Mouse (Mus musculus) myocyte (in vitro differentiated cells): ENCODE results near the gene Lpin1. TPM values are rescaled to one million over a fixed set of nuclear protein-coding genes. Genes with fewer than 3 reads are reported as not detected.

ENCODE experiments used
- H3K27me3 ChIP-seq: one replicate; pipeline ENCODE4 v1.6.1; 2011; ENCODE audit not compliant: control insufficient read depth, insufficient read depth, insufficient read length
- H3K36me3 ChIP-seq: one replicate; pipeline ENCODE4 v1.6.1; 2011; ENCODE audit not compliant: control insufficient read depth, insufficient read depth
- H3K4me2 ChIP-seq: one replicate; pipeline ENCODE4 v1.6.1; 2011; ENCODE audit warnings: low read depth, control low read depth
- H3K4me3 ChIP-seq: one replicate; pipeline ENCODE4 v1.5.1; 2011; ENCODE audit warnings: mild to moderate bottlenecking, control low read depth, moderate library complexity
- H3K79me2 ChIP-seq: one replicate; pipeline ENCODE4 v1.6.1; 2011; ENCODE audit not compliant: control insufficient read depth, insufficient read depth
- H3ac ChIP-seq: one replicate; pipeline ENCODE4 v1.6.1; 2011; ENCODE audit not compliant: control insufficient read depth, insufficient read length
- CEBPB ChIP-seq: IDR thresholded peaks from 2 replicates; pipeline ENCODE4 v1.6.1; 2011; ENCODE audit warnings: mild to moderate bottlenecking, moderate library complexity; ENCODE audit not compliant: poor library complexity, insufficient read depth, severe bottlenecking
- E2F4 ChIP-seq: IDR thresholded peaks from one replicate; pipeline ENCODE4 v1.6.1; 2011; ENCODE audit warnings: mild to moderate bottlenecking, control low read depth, moderate library complexity; ENCODE audit not compliant: insufficient read depth
- MAX ChIP-seq: IDR thresholded peaks from one replicate; pipeline ENCODE4 v1.6.1; 2011; ENCODE audit warnings: low read depth, mild to moderate bottlenecking, control low read depth
- MYOD1 ChIP-seq, 3 experiments: IDR thresholded peaks; one replicate each; pipeline ENCODE4 v1.6.1; 2011; ENCODE audit warnings: control low read depth in 2 of 3, low read depth in 2 of 3, mild to moderate bottlenecking in 2 of 3, moderate library complexity in 1 of 3; ENCODE audit not compliant: insufficient read length in 2 of 3, control insufficient read depth in 1 of 3
- MYOG ChIP-seq, 3 experiments: IDR thresholded peaks; one replicate each; pipeline ENCODE4 v1.6.1; 2011; ENCODE audit warnings: control low read depth in 2 of 3, low read depth in 2 of 3, mild to moderate bottlenecking in 2 of 3; ENCODE audit not compliant: insufficient read length in 2 of 3, control insufficient read depth in 1 of 3, insufficient read depth in 1 of 3
- POLR2A ChIP-seq: IDR thresholded peaks from one replicate; pipeline ENCODE4 v1.6.1; 2011; ENCODE audit warnings: low read depth, mild to moderate bottlenecking, control low read depth, moderate library complexity; ENCODE audit not compliant: insufficient read length
- POLR2AphosphoS2 ChIP-seq: IDR thresholded peaks from one replicate; pipeline ENCODE4 v1.6.1; 2011; ENCODE audit warnings: low read depth, control low read depth; ENCODE audit not compliant: insufficient read length
- REST ChIP-seq: IDR thresholded peaks from one replicate; pipeline ENCODE4 v1.6.1; 2011; ENCODE audit warnings: mild to moderate bottlenecking, control low read depth, moderate library complexity; ENCODE audit not compliant: insufficient read depth, insufficient read length
- SRF ChIP-seq: IDR thresholded peaks from one replicate; pipeline ENCODE4 v1.6.1; 2011; ENCODE audit warnings: low read depth; ENCODE audit not compliant: control insufficient read depth, insufficient read length
- TCF12 ChIP-seq: IDR thresholded peaks from one replicate; pipeline ENCODE4 v1.6.1; 2011; ENCODE audit warnings: mild to moderate bottlenecking, control low read depth; ENCODE audit not compliant: poor library complexity, insufficient read depth, severe bottlenecking
- TCF3 ChIP-seq: IDR thresholded peaks from one replicate; pipeline ENCODE4 v1.6.1; 2011; ENCODE audit warnings: low read depth, control low read depth; ENCODE audit not compliant: insufficient read length
- USF1 ChIP-seq: IDR thresholded peaks from one replicate; pipeline ENCODE4 v1.6.1; 2011; ENCODE audit warnings: low read depth, mild to moderate bottlenecking, control low read depth, moderate library complexity
- polyA plus RNA-seq: library from polyadenylated mRNA; unstranded; fragments of >200 nt; fragmentation: generic; extraction: Trizol; gene quantifications from one replicate; pipeline ENCODE4 v1.2.1, GENCODE M21; 2012; ENCODE audit warnings: missing spikeins

Gene Lpin1
- polyA plus RNA-seq: 4.6 TPM

GRCm38 (mm10) chr12:16610936-16611335, at the start of gene Lpin1:
TSS of gene Lpin1 (minus strand) at chr12:16610966.
- Histone ChIP-seq H3K4me2 (no peak within 1 kb of the TSS), H3K36me3 (no peaks in the 10 kb centered on the region), H3K79me2 (no peaks in the 10 kb centered on the region), H3K4me3 (no peak within 1 kb of the TSS), H3K27me3 (peaks cover 33% of the 10 kb centered on the region), H3ac (no peak within 1 kb of the TSS)
- TF ChIP-seq POLR2A: no peak
- no peak for TF ChIP-seq CEBPB
- no peak for TF ChIP-seq TCF12
- TF ChIP-seq POLR2AphosphoS2: no peak
- TF ChIP-seq MYOD1 (IDR thresholded peaks at IDR 0.05; ENCODE audit: control insufficient read depth in 1 of 3, insufficient read length in 2 of 3, low read depth in 2 of 3): no peak
- no peak for TF ChIP-seq TCF3
- no peak for TF ChIP-seq MAX
- TF ChIP-seq MYOG (IDR thresholded peaks at IDR 0.05; ENCODE audit: control insufficient read depth in 1 of 3, insufficient read depth in 1 of 3, insufficient read length in 2 of 3, low read depth in 2 of 3): no peak
- TF ChIP-seq REST: no peak

- Histone ChIP-seq H3K4me3 (no peak overlapping the region), H3ac (no peak overlapping the region), H3K36me3 (no peaks in the 10 kb centered on the region), H3K4me2 (no peak overlapping the region), H3K79me2 (no peaks in the 10 kb centered on the region), H3K27me3 (peaks cover 53% of the 10 kb centered on the region)
- TF ChIP-seq TCF3: no peak
- no peak for TF ChIP-seq MYOD1 (IDR thresholded peaks at IDR 0.05; ENCODE audit: control insufficient read depth in 1 of 3, insufficient read length in 2 of 3, low read depth in 2 of 3)
- no peak for TF ChIP-seq E2F4
- no peak for TF ChIP-seq SRF
- no peak for TF ChIP-seq CEBPB
- no peak for TF ChIP-seq USF1
- no peak for TF ChIP-seq REST
- TF ChIP-seq MAX: no peak
- no peak for TF ChIP-seq TCF12
- no peak for TF ChIP-seq POLR2A
Observed at GRCm38 (mm10) chr12:16656906-16657875, 46.4 kb upstream of the Lpin1 start.

- no peak overlapping the region for H3K4me2 ChIP-seq
- no peak overlapping the region for H3ac ChIP-seq
- H3K79me2 ChIP-seq: no peaks in the 10 kb centered on the region
- no peak overlapping the region for H3K4me3 ChIP-seq
- no peak for TF ChIP-seq TCF3
- H3K27me3 ChIP-seq: peaks cover 56% of the 10 kb centered on the region
- no peaks in the 10 kb centered on the region for H3K36me3 ChIP-seq
Observed at GRCm38 (mm10) chr12:16655604-16656003, 44.8 kb upstream of the Lpin1 start.

- Histone ChIP-seq H3K79me2 (no peaks in the 10 kb centered on the region), H3K4me3 (no peak within 1 kb of the TSS), H3ac (no peak within 1 kb of the TSS), H3K27me3 (peaks cover 52% of the 10 kb centered on the region), H3K36me3 (no peaks in the 10 kb centered on the region), H3K4me2 (no peak within 1 kb of the TSS)
- TF ChIP-seq CEBPB (no peak), SRF (no peak), TCF12 (no peak), REST (peak; percentile 90), MAX (no peak), MYOD1 (IDR thresholded peaks at IDR 0.05; ENCODE audit: control insufficient read depth in 1 of 3, insufficient read length in 2 of 3, low read depth in 2 of 3) (no peak), USF1 (no peak)
Observed at GRCm38 (mm10) chr12:16653332-16654093, 42.7 kb upstream of the Lpin1 start, which contains the start of gene Ntsr2. TSS of gene Ntsr2 (plus strand) at chr12:16653382.

GRCm38 (mm10) chr12:16649819-16650218, 39.1 kb upstream of the Lpin1 start:
- Histone ChIP-seq H3K4me2 (no peak overlapping the region), H3K27me3 (peaks cover 53% of the 10 kb centered on the region)
- no peak for TF ChIP-seq MAX
- TF ChIP-seq POLR2A: no peak
- TF ChIP-seq MYOD1 (IDR thresholded peaks at IDR 0.05; ENCODE audit: control insufficient read depth in 1 of 3, insufficient read length in 2 of 3, low read depth in 2 of 3): no peak

More at GRCm38 (mm10) chr12:16649819-16650218, 39.1 kb upstream of the Lpin1 start:
- H3ac ChIP-seq: no peak overlapping the region
- no peak overlapping the region for H3K4me3 ChIP-seq
- H3K79me2 ChIP-seq: no peaks in the 10 kb centered on the region
- H3K36me3 ChIP-seq: no peaks in the 10 kb centered on the region
